Comparison of ENCODE assay signal across 8 mouse cellular contexts in genomic region chr5:73647261-73647900, GRCm38 (mm10). TPM values are rescaled to one million over a fixed set of nuclear protein-coding genes. Genes with fewer than 3 reads are reported as not detected.
DNase-seq lines count a peak whose midpoint lies in the region; ATAC-seq and TF ChIP-seq lines count a peak whose summit lies in the region.

Sgcb (minus strand) TSS chr5:73647790.

- peak within 1 kb of the TSS; percentile 81 for H3ac ChIP-seq in C2C12 (ENCODE audit: control insufficient read depth, insufficient read length, low read depth)

- H3K27me3 ChIP-seq in C2C12 (ENCODE audit: control insufficient read depth, insufficient read depth, insufficient read length) = peaks cover 15% of the 10 kb centered on the region
- H3K27me3 ChIP-seq in forebrain, embryonic 10.5 days (ENCODE audit: poor library complexity, severe bottlenecking) = peaks cover 65% of the 10 kb centered on the region
- H3K27me3 ChIP-seq in heart, embryonic 14.5 days (ENCODE audit: control insufficient read depth, insufficient read depth, low read length) = peaks cover 39% of the 10 kb centered on the region
- H3K27me3 ChIP-seq in liver, embryonic 13.5 days = peaks cover 70% of the 10 kb centered on the region
- H3K27me3 ChIP-seq in stomach, embryonic 15.5 days (replicated peaks) = peaks cover 32% of the 10 kb centered on the region

- ATAC-seq in heart, embryonic 14.5 days (ENCODE audit: insufficient number of reproducible peaks, insufficient read depth, low FRiP score, low read depth) = peak; percentile 79
- peak; percentile 77 for ATAC-seq in liver, embryonic 13.5 days (ENCODE audit: low read depth)
- peak; percentile 79 for ATAC-seq in stomach, embryonic 15.5 days (ENCODE audit: insufficient read depth, low FRiP score, low read depth)

- no peaks in the 10 kb centered on the region for H3K79me2 ChIP-seq in C2C12 (ENCODE audit: control insufficient read depth, insufficient read depth)

- H3K79me3 ChIP-seq in C2C12 (ENCODE audit: low read depth) = no peaks in the 10 kb centered on the region

- H3K4me2 ChIP-seq in heart, embryonic 14.5 days (ENCODE audit: low read length) = peak within 1 kb of the TSS; percentile 68
- peak within 1 kb of the TSS; percentile 82 for H3K4me2 ChIP-seq in liver, embryonic 13.5 days
- H3K4me2 ChIP-seq in stomach, embryonic 15.5 days = peak within 1 kb of the TSS; percentile 90

- H3K4me3 ChIP-seq in C2C12 (ENCODE audit: insufficient read depth, poor library complexity, severe bottlenecking) = peak within 1 kb of the TSS; percentile 45
- H3K4me3 ChIP-seq in forebrain, embryonic 10.5 days = peak within 1 kb of the TSS; percentile 77
- H3K4me3 ChIP-seq in heart, embryonic 14.5 days (ENCODE audit: control insufficient read depth in 1 of 2, insufficient read depth in 1 of 2, low read depth in 1 of 2, low read length in 2 of 2) = peak within 1 kb of the TSS; percentile 58 to 90
- H3K4me3 ChIP-seq in liver, embryonic 13.5 days (replicated peaks) = peak within 1 kb of the TSS; percentile 66
- H3K4me3 ChIP-seq in stomach, embryonic 15.5 days (replicated peaks) = peak within 1 kb of the TSS; percentile 69

- TF ChIP-seq CTCF in C2C12 (IDR thresholded peaks at IDR 0.05; ENCODE audit: control insufficient read depth, insufficient read depth, insufficient read length) = no peak
- TF ChIP-seq CTCF in brain, embryonic 14.5 days (IDR thresholded peaks at IDR 0.05; ENCODE audit: borderline replicate concordance, extremely low read depth, insufficient read depth, insufficient read length) = no peak

- TF ChIP-seq POLR2A in brain, embryonic 14.5 days (IDR thresholded peaks at IDR 0.05; ENCODE audit: borderline replicate concordance, extremely low read depth, insufficient read depth, insufficient read length, poor library complexity, severe bottlenecking) = peak; percentile 94

- no peaks in the 10 kb centered on the region for H3K9me3 ChIP-seq in forebrain, embryonic 10.5 days
- no peaks in the 10 kb centered on the region for H3K9me3 ChIP-seq in heart, embryonic 14.5 days (ENCODE audit: control insufficient read depth, low read length)
- H3K9me3 ChIP-seq in liver, embryonic 13.5 days (replicated peaks) = no peaks in the 10 kb centered on the region
- no peaks in the 10 kb centered on the region for H3K9me3 ChIP-seq in stomach, embryonic 15.5 days

- H3K4me1 ChIP-seq in forebrain, embryonic 10.5 days = peaks cover 48% of the 10 kb centered on the region
- H3K4me1 ChIP-seq in heart, embryonic 14.5 days (ENCODE audit: control insufficient read depth in 2 of 2, insufficient read depth in 2 of 2, low read length in 2 of 2) = peaks cover 8 to 20% of the 10 kb centered on the region in 2 experiments
- H3K4me1 ChIP-seq in liver, embryonic 13.5 days (replicated peaks) = peaks cover 33% of the 10 kb centered on the region
- peaks cover 21% of the 10 kb centered on the region for H3K4me1 ChIP-seq in stomach, embryonic 15.5 days

- no peaks in the 10 kb centered on the region for H3K36me3 ChIP-seq in C2C12 (ENCODE audit: control insufficient read depth, insufficient read depth)
- H3K36me3 ChIP-seq in forebrain, embryonic 10.5 days (replicated peaks) = peaks cover 5% of the 10 kb centered on the region
- peaks cover 9% of the 10 kb centered on the region for H3K36me3 ChIP-seq in heart, embryonic 14.5 days (ENCODE audit: control insufficient read depth, insufficient read depth, low read length)
- no peaks in the 10 kb centered on the region for H3K36me3 ChIP-seq in liver, embryonic 13.5 days
- H3K36me3 ChIP-seq in stomach, embryonic 15.5 days = no peaks in the 10 kb centered on the region

- peak; percentile 92 for DNase-seq in brain, embryonic 14.5 days (ENCODE audit: low read depth)
- peak; percentile 85 for DNase-seq in forebrain, embryonic 10.5 days (ENCODE audit: extremely low spot score, low spot score)
- peak; percentile 92 for DNase-seq in kidney, postnatal 14 days
- DNase-seq in liver, embryonic 13.5 days = peak; percentile 55
- DNase-seq in neural tube, embryonic 10.5 days (ENCODE audit: extremely low spot score, low spot score) = peak; percentile 90

- H3K9ac ChIP-seq in heart, embryonic 14.5 days (ENCODE audit: low read length) = peak within 1 kb of the TSS; percentile 80
- peak within 1 kb of the TSS; percentile 60 for H3K9ac ChIP-seq in liver, embryonic 13.5 days
- peak within 1 kb of the TSS; percentile 32 for H3K9ac ChIP-seq in stomach, embryonic 15.5 days

- WGBS in forebrain, embryonic 10.5 days = under 1% methylated on average over 61 of the region's 62 CpGs
- WGBS in heart, embryonic 14.5 days = 1% methylated on average over 60 of the region's 62 CpGs
- WGBS in liver, embryonic 13.5 days (ENCODE audit: insufficient replicate concordance) = under 1% methylated on average over 61 of the region's 62 CpGs
- WGBS in stomach, embryonic 15.5 days = under 1% methylated on average over 62 of the region's 62 CpGs

- peak within 1 kb of the TSS; percentile 88 for H3K27ac ChIP-seq in forebrain, embryonic 10.5 days
- H3K27ac ChIP-seq in heart, embryonic 14.5 days (replicated peaks in 1 of 2; ENCODE audit: control insufficient read depth in 1 of 2, insufficient read depth in 1 of 2, low read depth in 2 of 2, low read length in 2 of 2) = peak within 1 kb of the TSS; percentile 64 to 66
- no peak within 1 kb of the TSS for H3K27ac ChIP-seq in liver, embryonic 13.5 days
- H3K27ac ChIP-seq in stomach, embryonic 15.5 days = no peak within 1 kb of the TSS

TF ChIP-seq in C2C12, 6 proteins besides CTCF, POLR2A, EP300 and RAD21:
- TF ChIP-seq FOSL1 (IDR thresholded peaks at IDR 0.05; ENCODE audit: insufficient read depth, low read length, poor library complexity, severe bottlenecking) (no peak), MYOD1 (IDR thresholded peaks at IDR 0.05; ENCODE audit: control insufficient read depth, insufficient read length, low read depth) (peak; percentile 45), MAX (IDR thresholded peaks at IDR 0.05) (no peak)

RNA-seq across cellular contexts. Expression of gene Sgcb, which starts in this region (rescaled TPM):
- polyA plus RNA-seq in C2C12 (2012; fragmentation: generic; extraction: Trizol) = 9.3 TPM
- polyA plus RNA-seq in brain, embryonic 14.5 days (2012; rRNA removed) = 18.3 and 20.6 TPM in 2 replicates
- 19.7 and 20.4 TPM in 2 replicates for polyA plus RNA-seq in forebrain, embryonic 10.5 days (2016; fragmentation: Nextera tagmentation; extraction: Ambion mirVana)
- 34.8 and 37.9 TPM in 2 replicates for polyA plus RNA-seq in heart, embryonic 14.5 days (2014; fragmentation: Nextera tagmentation; extraction: Ambion mirVana)
- polyA plus RNA-seq in liver, embryonic 13.5 days (2015; fragmentation: Nextera tagmentation; extraction: Ambion mirVana) = 2.8 and 3.0 TPM in 2 replicates
- polyA plus RNA-seq in stomach, embryonic 15.5 days (2015; fragmentation: Nextera tagmentation; extraction: Ambion mirVana) = 23.6 and 26.7 TPM in 2 replicates

Comparison
In these comparisons a context has a peak if more than half of its experiments do, and no peak if none do; other contexts are left out.
1. H3K27ac ChIP-seq: peak in forebrain, embryonic 10.5 days (single experiment) and heart, embryonic 14.5 days (2 of 2); none in liver, embryonic 13.5 days (single experiment) and stomach, embryonic 15.5 days (single experiment).
2. Peak in every context shown above with its lines, with median percentiles within 50 percentile points of each other: H3K4me3 ChIP-seq, DNase-seq, ATAC-seq, H3K4me2 ChIP-seq and H3K9ac ChIP-seq.